Mouse (Mus musculus): ENCODE measurements around the gene Ncln.

The Ncln gene

GRCm38 (mm10) chr10:81486496-81486895 is 9.7 kb downstream of the Ncln start:
- no peak for DNase-seq

GRCm38 (mm10) chr10:81485479-81486018 is 10.6 kb downstream of the Ncln start:
- DNase-seq: no peak

GRCm38 (mm10) chr10:81485060-81485449 is 11.1 kb downstream of the Ncln start:
- peak; percentile 49 for DNase-seq

GRCm38 (mm10) chr10:81484441-81485059 is 11.6 kb downstream of the Ncln start:
- DNase-seq: no peak

GRCm38 (mm10) chr10:81483983-81484382 is 12.2 kb downstream of the Ncln start:
- peak; percentile 48 for DNase-seq

GRCm38 (mm10) chr10:81482533-81482889 is 13.7 kb downstream of the Ncln start, which contains the start of gene Celf5:
Gene Celf5, minus strand, starts transcription at chr10:81482709.
- peak; percentile 71 for DNase-seq

GRCm38 (mm10) chr10:81481605-81482532 is 14.3 kb downstream of the Ncln start:
- DNase-seq: no peak

- no peak for DNase-seq
These were observed 21.7 kb downstream of the Ncln start for GRCm38 (mm10) chr10:81474461-81474860.

- DNase-seq: peak; percentile 60
These were observed 23.2 kb downstream of the Ncln start for GRCm38 (mm10) chr10:81473003-81473451.

- no peak for DNase-seq
These were observed 23.7 kb downstream of the Ncln start for GRCm38 (mm10) chr10:81472403-81473002.

GRCm38 (mm10) chr10:81470454-81470853 is 25.7 kb downstream of the Ncln start:
- peak; percentile 54 for DNase-seq

GRCm38 (mm10) chr10:81469253-81469652 is 26.9 kb downstream of the Ncln start:
- no peak for DNase-seq

GRCm38 (mm10) chr10:81467670-81468235 is 28.4 kb downstream of the Ncln start:
- no peak for DNase-seq

- no peak for DNase-seq
These were observed 29.3 kb downstream of the Ncln start for GRCm38 (mm10) chr10:81466881-81467280.

GRCm38 (mm10) chr10:81466066-81466465 is 30.1 kb downstream of the Ncln start:
- no peak for DNase-seq

GRCm38 (mm10) chr10:81465265-81465645 is 30.9 kb downstream of the Ncln start:
- no peak for DNase-seq

- no peak for DNase-seq
These were observed 31.6 kb downstream of the Ncln start for GRCm38 (mm10) chr10:81464405-81465264.

- DNase-seq: no peak
These were observed 32.7 kb downstream of the Ncln start for GRCm38 (mm10) chr10:81463531-81463930.

- DNase-seq: no peak
These were observed 33.3 kb downstream of the Ncln start for GRCm38 (mm10) chr10:81462917-81463316.

- no peak for DNase-seq
These were observed 33.8 kb downstream of the Ncln start for GRCm38 (mm10) chr10:81462415-81462804.

- DNase-seq: no peak
These were observed 34.3 kb downstream of the Ncln start for GRCm38 (mm10) chr10:81461673-81462414.
